Mouse (Mus musculus) cerebellum, adult 9-10 months (tissue): ENCODE measurements at regions not wholly inside any gene's neighbourhood (a gene's known extent, or its start where the extent isn't known, plus 50 kb on each side); places are given as distances from the start of the nearest gene placed in this dataset.

Experiments used
- DNase-seq: peaks from one replicate; pipeline ENCODE4 v3.0.0; 2022

- no peak for DNase-seq
These were observed 53.0 kb upstream of the Mon1b start for GRCm38 (mm10) chr8:113582180-113582975.

GRCm38 (mm10) chr8:113583801-113584200, 51.6 kb upstream of the Mon1b start:
- DNase-seq: no peak
